Mouse (Mus musculus): ENCODE measurements around the gene Cryzl1.

DNA sequence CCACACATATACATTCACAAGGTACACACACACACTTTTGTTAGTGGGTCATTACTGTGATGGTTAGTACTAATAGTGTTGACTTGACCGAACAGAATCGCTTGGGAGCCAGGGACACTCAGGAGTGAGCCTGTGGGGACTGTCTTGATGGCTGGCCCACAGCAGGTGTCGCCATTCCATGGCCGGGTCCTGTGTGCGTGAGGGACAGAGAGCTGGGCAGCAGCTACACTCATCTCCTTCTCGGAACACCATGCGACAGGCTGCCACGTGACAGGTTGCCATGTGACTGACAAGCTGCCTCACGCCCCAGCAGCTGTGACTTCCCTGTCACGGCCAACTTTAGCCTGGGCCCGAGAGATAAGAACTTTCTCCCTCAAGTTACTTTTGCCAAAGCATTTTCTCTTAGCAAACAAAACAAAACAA, 11.8 kb downstream of the Cryzl1 start:
- no peak for TF ChIP-seq POLR2A (IDR thresholded peaks at IDR 0.05; ENCODE audit: control insufficient read depth, extremely low read depth, insufficient read depth, low read length, poor library complexity)
- no peak for TF ChIP-seq CTCF (IDR thresholded peaks at IDR 0.05; ENCODE audit: borderline replicate concordance, control insufficient read depth, extremely low read depth, insufficient read depth, low read length, poor library complexity)

Data from thymus, adult 2 months (tissue).